Mouse (Mus musculus) intestine, postnatal 0 days (tissue): ENCODE measurements around the gene Gm10330. TPM values are rescaled to one million over a fixed set of nuclear protein-coding genes. Genes with fewer than 3 reads are reported as not detected.
"Not testable (repeated sequence)": the region's sequence is repeated elsewhere in the genome, so short reads cannot be mapped to it uniquely, and the experiment has no call there.

Experiments
- ATAC-seq: fragments of 200-750 bp; cut with Nextera tagmentation; 2 replicates; pipeline ENCODE4 v1.8.0; 2017; ENCODE audit warnings: mild to moderate bottlenecking, moderate TSS enrichment, moderate library complexity
- H3K27ac ChIP-seq: fragments of 300-500 bp; sonication (generic); 2 replicates; pipeline ENCODE4 v1.5.1; 2014; ENCODE audit warnings: mild to moderate bottlenecking, low read depth, low read length, moderate library complexity
- H3K27me3 ChIP-seq: fragments of 300-500 bp; sonication (generic); replicated peaks from 2 replicates; pipeline ENCODE4 v1.6.1; 2014; ENCODE audit warnings: low read length, mixed read lengths; ENCODE audit not compliant: control insufficient read depth, insufficient read depth
- H3K36me3 ChIP-seq: fragments of 300-500 bp; sonication (generic); 2 replicates; pipeline ENCODE4 v1.6.1; 2014; ENCODE audit warnings: mild to moderate bottlenecking, moderate library complexity; ENCODE audit not compliant: control insufficient read depth, insufficient read depth
- H3K4me1 ChIP-seq: fragments of 300-500 bp; sonication (generic); replicated peaks from 2 replicates; pipeline ENCODE4 v1.6.1; 2014; ENCODE audit warnings: antibody characterized with exemption, low read length, mixed read lengths; ENCODE audit not compliant: control insufficient read depth, insufficient read depth
- H3K4me2 ChIP-seq: fragments of 300-500 bp; sonication (generic); replicated peaks from 2 replicates; pipeline ENCODE4 v1.6.1; 2014; ENCODE audit warnings: low read depth, mild to moderate bottlenecking, moderate library complexity
- H3K4me3 ChIP-seq: fragments of 300-500 bp; sonication (generic); 2 replicates; pipeline ENCODE4 v1.5.1; 2014; ENCODE audit warnings: low read depth, low read length
- H3K9ac ChIP-seq: fragments of 300-500 bp; sonication (generic); 2 replicates; pipeline ENCODE4 v1.6.1; 2014; ENCODE audit warnings: mild to moderate bottlenecking, low read depth, low read length
- H3K9me3 ChIP-seq: fragments of 300-500 bp; sonication (generic); 2 replicates; pipeline ENCODE4 v1.6.1; 2016; ENCODE audit warnings: mixed run types; ENCODE audit not compliant: control insufficient read depth
- WGBS: fragments of 180-500 bp; shearing (Covaris S2); extraction: QIAGEN DNeasy Blood & Tissue Kit; methylation state at CpG from one replicate; pipeline ENCODE4 v1.1.7; 2014; 5-methylcytosine and 5-hydroxymethylcytosine counted together
- polyA plus RNA-seq: library from polyadenylated mRNA; unstranded; fragments of >200 nt; fragmentation: Nextera tagmentation; extraction: Ambion mirVana; gene quantifications from 2 replicates; pipeline ENCODE4 v1.2.1, GENCODE M21; 2015

Gm10330 gene
- 0.25 and 0.27 TPM in 2 replicates for polyA plus RNA-seq

DNA sequence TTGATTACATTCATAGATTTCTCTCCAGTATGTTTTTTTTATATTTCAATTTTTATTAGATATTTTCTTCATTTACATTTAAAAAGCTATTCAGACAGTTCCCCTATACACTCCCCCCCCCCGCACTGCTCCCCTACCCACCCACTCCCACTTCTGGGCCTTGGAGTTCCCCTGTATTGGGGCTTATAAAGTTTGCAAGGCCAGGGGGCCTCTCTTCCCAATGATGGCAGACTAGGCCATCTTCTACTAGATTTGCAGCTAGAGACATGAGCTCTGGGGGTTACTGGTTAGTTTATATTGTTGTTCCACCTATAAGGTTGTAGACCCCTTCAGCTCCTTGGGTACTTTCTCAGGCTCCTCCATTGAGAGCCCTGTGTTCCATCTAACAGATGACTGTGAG is at the start of gene Gm10330:
Gm10330 (minus strand) TSS at position 101 of the 400 bp plus-strand sequence.
- H3K27me3 ChIP-seq, H3K27ac ChIP-seq, ATAC-seq, H3K4me1 ChIP-seq, H3K4me2 ChIP-seq, H3K4me3 ChIP-seq, H3K9ac ChIP-seq, H3K9me3 ChIP-seq, H3K36me3 ChIP-seq: not testable (repeated sequence)
- WGBS, result 100% methylated on average over 1 of the region's 1 CpGs

DNA sequence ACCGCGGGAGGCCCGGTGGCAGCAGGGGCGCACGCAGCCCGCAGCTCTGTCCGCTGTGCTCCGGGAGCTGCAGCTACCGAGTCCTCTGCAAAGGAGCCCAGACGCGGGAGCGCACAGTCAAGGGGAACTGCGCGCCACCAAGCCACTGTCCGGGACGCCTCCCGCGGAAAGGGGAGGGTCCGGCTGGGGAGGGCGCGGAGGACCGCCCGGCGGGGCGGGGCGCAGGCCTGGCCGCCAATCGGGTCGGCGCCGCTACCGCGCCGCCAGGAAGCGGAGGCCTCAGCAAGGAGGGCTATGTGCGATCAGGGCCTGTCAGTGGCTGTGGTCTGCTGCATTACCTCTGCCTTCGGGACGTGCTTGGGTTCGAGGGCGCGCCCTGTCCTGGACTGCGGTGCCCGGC is 20.7 kb upstream of the Gm10330 start:
- not testable (repeated sequence) for H3K4me1 ChIP-seq, H3K9ac ChIP-seq, H3K27me3 ChIP-seq, H3K36me3 ChIP-seq, ATAC-seq, H3K9me3 ChIP-seq, H3K4me3 ChIP-seq, H3K27ac ChIP-seq
- WGBS, result 16% methylated on average over 35 of the region's 43 CpGs
- H3K4me2 ChIP-seq, result peak overlapping the region; percentile 38; the same call in 1 of the 2 replicates

DNA sequence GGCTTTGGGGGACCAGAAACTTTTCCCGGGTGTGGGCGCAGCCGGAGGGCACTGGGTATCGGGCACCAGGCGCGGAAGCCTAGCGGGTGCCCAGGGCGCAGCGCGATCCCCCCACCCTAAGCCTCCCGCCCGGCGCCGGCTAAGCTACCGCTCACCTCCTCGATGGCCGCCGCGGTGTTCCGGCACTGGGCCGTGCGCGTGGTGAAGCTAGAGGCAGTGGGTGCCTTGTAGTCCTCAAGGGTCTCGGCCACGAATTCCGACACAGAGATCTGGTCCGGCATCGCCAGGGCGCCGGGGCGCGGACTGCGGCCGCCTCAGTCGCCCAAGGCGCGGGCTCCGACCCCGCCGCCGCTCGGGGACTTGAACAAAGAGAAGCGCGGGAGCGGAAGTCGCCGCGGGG is 20.3 kb upstream of the Gm10330 start:
- H3K36me3 ChIP-seq, H3K9ac ChIP-seq, H3K9me3 ChIP-seq, ATAC-seq, H3K27ac ChIP-seq, H3K4me1 ChIP-seq, H3K27me3 ChIP-seq, H3K4me3 ChIP-seq: not testable (repeated sequence)
- H3K4me2 ChIP-seq, result peak overlapping the region; percentile 38; the same call in 1 of the 2 replicates
- 18% methylated on average over 34 of the region's 48 CpGs for WGBS
